Mouse (Mus musculus): ENCODE results near the gene Topors.

The Topors gene

DNA sequence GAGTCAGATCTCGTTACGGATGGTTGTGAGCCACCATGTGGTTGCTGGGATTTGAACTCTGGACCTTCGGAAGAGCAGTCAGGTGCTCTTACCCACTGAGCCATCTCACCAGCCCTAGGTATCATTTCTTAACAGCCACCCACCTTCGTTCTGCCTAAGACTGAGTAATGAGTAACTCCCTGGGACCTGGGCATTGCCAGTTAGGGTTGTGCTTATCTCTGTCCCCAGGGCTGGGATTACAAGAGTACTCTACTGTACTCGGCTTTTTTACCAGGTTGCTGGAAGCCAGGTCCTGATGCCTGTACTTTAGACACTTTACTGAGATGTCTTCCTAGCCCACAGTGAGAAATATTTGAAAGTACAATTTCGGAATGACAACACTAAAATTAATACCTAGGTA is 57.5 kb downstream of the Topors start:
- DNase-seq (ENCODE audit: inconsistent age in 2 of 2, low spot score in 1 of 2), result no peak
